8 mouse cellular contexts compared by ENCODE assay signal in the genomic region with DNA sequence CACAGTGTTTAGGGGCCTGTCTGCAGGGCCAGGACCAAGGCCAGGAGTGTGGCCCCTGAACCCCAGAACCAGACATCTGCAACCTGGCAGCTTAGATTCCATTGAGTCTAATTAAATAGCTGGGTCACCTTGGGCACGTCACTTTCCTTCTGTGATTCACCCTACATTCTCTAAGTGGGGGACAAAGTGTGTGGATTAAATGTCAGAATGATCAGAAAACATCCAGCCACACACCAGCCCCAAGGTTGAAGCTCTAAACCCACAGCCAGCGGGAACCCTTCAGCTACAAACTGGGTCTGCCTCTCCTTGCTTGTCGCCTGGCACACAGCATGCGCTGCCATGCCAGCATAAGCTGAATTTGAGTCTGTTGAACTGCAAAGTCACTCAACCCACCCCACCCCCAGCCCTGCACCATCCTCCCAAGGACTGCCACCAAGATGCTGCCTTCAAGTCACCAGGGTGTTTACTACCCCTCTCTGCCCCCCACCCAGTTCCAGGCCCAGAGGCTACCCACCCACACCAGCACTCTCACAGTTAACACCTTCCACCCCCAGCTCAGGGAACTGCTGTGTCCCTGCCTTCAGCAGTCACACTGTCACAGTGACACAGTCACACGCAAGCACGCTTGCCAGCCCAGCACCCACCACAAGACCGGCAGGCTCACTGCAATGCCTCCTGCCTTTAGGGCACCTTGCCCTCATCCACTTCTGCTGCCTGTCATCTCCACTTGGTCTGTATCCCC. TPM values are rescaled to one million over a fixed set of nuclear protein-coding genes. Genes with fewer than 3 reads are reported as not detected.
DNase-seq lines count a peak whose midpoint lies in the region; ATAC-seq and TF ChIP-seq lines count a peak whose summit lies in the region.

No protein-coding gene starts in this region.

- no peak for DNase-seq in gastrocnemius, adult 2 months
- DNase-seq in gastrocnemius, postnatal 10 days, result no peak
- no peak for DNase-seq in lung, postnatal 0 days (ENCODE audit: low spot score)
- no peak for DNase-seq in lung, postnatal 25 days (ENCODE audit: low spot score)
- DNase-seq in telencephalon, adult 2 months (ENCODE audit: low read depth, low spot score), result peak; percentile 83
- DNase-seq in spleen, adult 12 weeks (ENCODE audit: low spot score), result no peak
- DNase-seq in adrenal gland, postnatal 25 days, result no peak

- H3K4me2 ChIP-seq in lung, postnatal 0 days (replicated peaks; ENCODE audit: low read depth, low read length), result peak overlapping the region; percentile 95; the same call in 1 of the 2 replicates
- peak overlapping the region; percentile 97 for H3K4me2 ChIP-seq in limb, embryonic 13.5 days (replicated peaks)

- intact Hi-C loops in gastrocnemius, adult 2 months (cut with DNase I), result no loop called here

- H3K27ac ChIP-seq in gastrocnemius, adult 2 months, result peak overlapping the region; percentile 94
- H3K27ac ChIP-seq in lung, postnatal 0 days (ENCODE audit: low read length), result no peak overlapping the region
- no peak overlapping the region for H3K27ac ChIP-seq in limb, embryonic 13.5 days

- TF ChIP-seq CTCF in gastrocnemius, adult 2 months (IDR thresholded peaks at IDR 0.05), result no peak
- no peak for TF ChIP-seq CTCF in lung, postnatal 0 days (IDR thresholded peaks at IDR 0.05)

- H3K9ac ChIP-seq in lung, postnatal 0 days (replicated peaks; ENCODE audit: low read depth), result no peak overlapping the region
- no peak overlapping the region for H3K9ac ChIP-seq in limb, embryonic 13.5 days

- H3K27me3 ChIP-seq in lung, postnatal 0 days (replicated peaks; ENCODE audit: insufficient read depth, low read length), result peaks cover 7% of the 10 kb centered on the region; the same call in 1 of the 2 replicates
- H3K27me3 ChIP-seq in limb, embryonic 13.5 days, result peaks cover 81% of the 10 kb centered on the region

- peaks cover 8% of the 10 kb centered on the region; the same call in 1 of the 2 replicates for H3K4me1 ChIP-seq in lung, postnatal 0 days (ENCODE audit: insufficient read depth, low read depth, low read length)
- H3K4me1 ChIP-seq in limb, embryonic 13.5 days, result peaks cover 33% of the 10 kb centered on the region

- ATAC-seq in lung, postnatal 0 days, result no peak
- no peak for ATAC-seq in limb, embryonic 13.5 days (ENCODE audit: low FRiP score, low read depth)

- H3K36me3 ChIP-seq in lung, postnatal 0 days (ENCODE audit: insufficient read depth, low read length), result no peaks in the 10 kb centered on the region
- H3K36me3 ChIP-seq in limb, embryonic 13.5 days, result no peaks in the 10 kb centered on the region

- WGBS in lung, postnatal 0 days, result 55% methylated on average over 7 of the region's 7 CpGs
- WGBS in limb, embryonic 13.5 days, result 60% methylated on average over 7 of the region's 7 CpGs

- no peak for TF ChIP-seq EP300 in lung, postnatal 0 days (IDR thresholded peaks at IDR 0.05)

- no peaks in the 10 kb centered on the region for H3K9me3 ChIP-seq in lung, postnatal 0 days (ENCODE audit: low read length)
- no peaks in the 10 kb centered on the region for H3K9me3 ChIP-seq in limb, embryonic 13.5 days

- H3K4me3 ChIP-seq in gastrocnemius, adult 2 months, result peak overlapping the region; percentile 81
- no peak overlapping the region; the same call in 1 of the 2 replicates for H3K4me3 ChIP-seq in lung, postnatal 0 days (ENCODE audit: low read depth, low read length)
- peak overlapping the region; percentile 65; the same call in 1 of the 2 replicates for H3K4me3 ChIP-seq in limb, embryonic 13.5 days

RNA-seq across cellular contexts. Expression of a gene that starts 0.6 kb away (rescaled TPM):
- 10 to 100 TPM; 14.3 to 17.3 TPM for total RNA-seq in gastrocnemius, adult 2 months (2021)
- 10 to 100 TPM; 40.8 to 59.3 TPM for total RNA-seq in gastrocnemius, postnatal 10 days (2021)
- polyA plus RNA-seq in lung, postnatal 0 days (2015; fragmentation: Nextera tagmentation; extraction: Ambion mirVana), result 10.5 and 14.2 TPM in 2 replicates
- 3.0 and 3.2 TPM in 2 replicates for polyA plus RNA-seq in limb, embryonic 13.5 days (2015; fragmentation: Nextera tagmentation; extraction: Ambion mirVana)
- total RNA-seq in adrenal gland, postnatal 25 days (2021), result 48.1 and 48.6 TPM in 2 replicates

RNA-seq across cellular contexts. Expression of a gene that starts 44.5 kb away (rescaled TPM):
- 10 to 100 TPM; 18.9 to 19.6 TPM for total RNA-seq in gastrocnemius, adult 2 months (2021)
- 1 to 10 TPM; 2.9 to 4.1 TPM for total RNA-seq in gastrocnemius, postnatal 10 days (2021)
- 4.1 and 4.5 TPM in 2 replicates for polyA plus RNA-seq in lung, postnatal 0 days (2015; fragmentation: Nextera tagmentation; extraction: Ambion mirVana)
- 1.8 and 2.2 TPM in 2 replicates for polyA plus RNA-seq in limb, embryonic 13.5 days (2015; fragmentation: Nextera tagmentation; extraction: Ambion mirVana)
- total RNA-seq in adrenal gland, postnatal 25 days (2021), result 15.7 and 22.4 TPM in 2 replicates
